Mouse (Mus musculus): ENCODE data around the gene Axdnd1.

Axdnd1 gene

DNA sequence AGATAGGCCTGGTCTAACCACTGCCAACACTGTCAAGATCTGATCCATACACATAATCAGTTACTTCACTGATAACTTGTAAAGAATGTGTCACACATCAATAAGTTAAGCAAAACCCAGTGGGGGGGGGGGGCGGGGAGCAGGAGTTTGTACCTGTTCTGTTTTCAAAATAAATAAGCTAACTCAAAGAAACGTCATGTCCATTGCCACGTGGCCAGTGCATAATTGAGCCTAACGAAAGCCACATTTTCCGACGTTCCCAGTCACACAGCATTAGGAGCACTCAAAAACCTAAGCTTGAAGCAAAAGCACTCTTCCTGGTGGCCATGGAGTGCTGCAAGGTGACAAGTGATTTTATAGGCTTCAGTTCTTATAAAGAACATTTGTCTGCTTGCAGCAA is 40.1 kb upstream of the Axdnd1 start:
- TF ChIP-seq NANOG (IDR thresholded peaks at IDR 0.05; ENCODE audit: borderline replicate concordance, low read length) = no peak
- TF ChIP-seq POU5F1 (IDR thresholded peaks at IDR 0.05; ENCODE audit: borderline replicate concordance, low read length) = no peak
- TF ChIP-seq CTCF (conservative IDR thresholded peaks at IDR 0.05; ENCODE audit: low read length) = no peak
- H3K4me3 ChIP-seq (replicated peaks; ENCODE audit: low read length) = no peak overlapping the region
- no peaks in the 10 kb centered on the region for H3K27me3 ChIP-seq (ENCODE audit: insufficient read depth, low read length)

GRCm38 (mm10) chr1:156460216-156460615 is 39.3 kb upstream of the Axdnd1 start:
- Histone ChIP-seq H3K36me3 (ENCODE audit: insufficient read depth, low read length) (peaks cover 26% of the 10 kb centered on the region), H3K4me3 (replicated peaks; ENCODE audit: low read length) (no peak overlapping the region), H3K27me3 (ENCODE audit: insufficient read depth, low read length) (no peaks in the 10 kb centered on the region), H3K4me1 (replicated peaks; ENCODE audit: low read depth, low read length) (peaks cover 9% of the 10 kb centered on the region), H3K9me3 (ENCODE audit: low read length) (peaks cover 18% of the 10 kb centered on the region; the same call in 1 of the 2 replicates)
- TF ChIP-seq POU5F1 (IDR thresholded peaks at IDR 0.05; ENCODE audit: borderline replicate concordance, low read length) (no peak), NANOG (IDR thresholded peaks at IDR 0.05; ENCODE audit: borderline replicate concordance, low read length) (no peak), CTCF (conservative IDR thresholded peaks at IDR 0.05; ENCODE audit: low read length) (no peak)

More for the DNA sequence above, 40.1 kb upstream of the Axdnd1 start:
- Histone ChIP-seq H3K4me1 (replicated peaks; ENCODE audit: low read depth, low read length) (peaks cover 8% of the 10 kb centered on the region; the same call in 1 of the 2 replicates), H3K36me3 (ENCODE audit: insufficient read depth, low read length) (peaks cover 26% of the 10 kb centered on the region), H3K9me3 (ENCODE audit: low read length) (peaks cover 18% of the 10 kb centered on the region; the same call in 1 of the 2 replicates)

DNA sequence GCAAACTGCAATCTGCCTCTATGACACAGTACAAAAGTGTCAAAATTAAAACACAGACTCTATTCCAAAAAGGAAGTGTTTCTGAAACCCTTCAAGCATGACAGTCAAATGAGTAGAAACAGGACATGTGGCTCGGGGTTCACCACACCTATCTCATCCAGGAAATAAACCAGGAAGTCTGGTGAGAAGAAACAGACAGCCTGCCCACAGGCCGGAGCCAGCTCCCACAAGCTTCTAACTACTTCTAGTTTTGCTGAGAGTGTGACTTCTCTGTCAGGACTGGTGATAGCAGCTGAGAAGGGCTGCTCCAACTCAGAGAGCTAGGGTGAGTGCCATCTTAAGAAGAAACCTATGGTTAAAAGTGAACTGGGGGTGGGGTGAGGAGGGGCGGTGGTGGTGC is 38.7 kb upstream of the Axdnd1 start:
- Histone ChIP-seq H3K4me3 (replicated peaks; ENCODE audit: low read length) (no peak overlapping the region), H3K4me1 (replicated peaks; ENCODE audit: low read depth, low read length) (peaks cover 10% of the 10 kb centered on the region), H3K9me3 (ENCODE audit: low read length) (peaks cover 18% of the 10 kb centered on the region; the same call in 1 of the 2 replicates), H3K27me3 (ENCODE audit: insufficient read depth, low read length) (no peaks in the 10 kb centered on the region), H3K36me3 (ENCODE audit: insufficient read depth, low read length) (peaks cover 30% of the 10 kb centered on the region)
- TF ChIP-seq NANOG (IDR thresholded peaks at IDR 0.05; ENCODE audit: borderline replicate concordance, low read length) = no peak

GRCm38 (mm10) chr1:156458391-156459060 is 37.6 kb upstream of the Axdnd1 start:
- TF ChIP-seq NANOG (IDR thresholded peaks at IDR 0.05; ENCODE audit: borderline replicate concordance, low read length) (no peak), POU5F1 (IDR thresholded peaks at IDR 0.05; ENCODE audit: borderline replicate concordance, low read length) (no peak), CTCF (conservative IDR thresholded peaks at IDR 0.05; ENCODE audit: low read length) (no peak)
- Histone ChIP-seq H3K36me3 (ENCODE audit: insufficient read depth, low read length) (peaks cover 30% of the 10 kb centered on the region), H3K4me1 (replicated peaks; ENCODE audit: low read depth, low read length) (peaks cover 9% of the 10 kb centered on the region; the same call in 1 of the 2 replicates), H3K27me3 (ENCODE audit: insufficient read depth, low read length) (no peaks in the 10 kb centered on the region), H3K9me3 (ENCODE audit: low read length) (peaks cover 18% of the 10 kb centered on the region; the same call in 1 of the 2 replicates), H3K4me3 (replicated peaks; ENCODE audit: low read length) (no peak overlapping the region)

- H3K36me3 ChIP-seq (ENCODE audit: insufficient read depth, low read length) = peaks cover 30% of the 10 kb centered on the region
- no peaks in the 10 kb centered on the region for H3K27me3 ChIP-seq (ENCODE audit: insufficient read depth, low read length)
- H3K4me3 ChIP-seq (replicated peaks; ENCODE audit: low read length) = no peak overlapping the region
- H3K4me1 ChIP-seq (replicated peaks; ENCODE audit: low read depth, low read length) = peaks cover 20% of the 10 kb centered on the region
- peaks cover 18% of the 10 kb centered on the region; the same call in 1 of the 2 replicates for H3K9me3 ChIP-seq (ENCODE audit: low read length)
- TF ChIP-seq POU5F1 (IDR thresholded peaks at IDR 0.05; ENCODE audit: borderline replicate concordance, low read length) (no peak), CTCF (conservative IDR thresholded peaks at IDR 0.05; ENCODE audit: low read length) (no peak), NANOG (IDR thresholded peaks at IDR 0.05; ENCODE audit: borderline replicate concordance, low read length) (no peak)
These were observed 34.2 kb upstream of the Axdnd1 start for GRCm38 (mm10) chr1:156455005-156455758.

DNA sequence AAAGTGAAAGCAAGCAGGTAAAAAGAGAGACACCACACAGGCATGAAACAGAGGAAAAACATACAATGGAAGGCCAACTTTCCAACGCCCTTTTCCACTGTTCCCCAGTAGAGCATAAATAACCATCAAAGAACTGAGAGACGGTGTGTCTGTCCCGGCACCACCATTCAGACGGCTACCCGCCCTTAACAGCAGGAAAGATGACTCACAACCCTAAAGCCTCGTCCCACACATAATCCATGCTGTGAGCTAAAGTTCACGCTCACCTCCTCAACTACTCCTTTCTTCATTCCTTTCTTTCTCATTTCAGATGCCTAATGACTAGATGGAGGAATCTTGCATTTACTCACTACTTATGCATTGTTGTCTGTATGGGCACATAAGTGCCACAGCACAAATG is 33.4 kb upstream of the Axdnd1 start:
- H3K36me3 ChIP-seq (ENCODE audit: insufficient read depth, low read length) = peaks cover 30% of the 10 kb centered on the region
- H3K9me3 ChIP-seq (ENCODE audit: low read length) = peaks cover 18% of the 10 kb centered on the region; the same call in 1 of the 2 replicates
- no peaks in the 10 kb centered on the region for H3K27me3 ChIP-seq (ENCODE audit: insufficient read depth, low read length)
- H3K4me3 ChIP-seq (replicated peaks; ENCODE audit: low read length) = no peak overlapping the region
- TF ChIP-seq NANOG (IDR thresholded peaks at IDR 0.05; ENCODE audit: borderline replicate concordance, low read length) (no peak), CTCF (conservative IDR thresholded peaks at IDR 0.05; ENCODE audit: low read length) (no peak), POU5F1 (IDR thresholded peaks at IDR 0.05; ENCODE audit: borderline replicate concordance, low read length) (no peak)
- peaks cover 28% of the 10 kb centered on the region for H3K4me1 ChIP-seq (replicated peaks; ENCODE audit: low read depth, low read length)

DNA sequence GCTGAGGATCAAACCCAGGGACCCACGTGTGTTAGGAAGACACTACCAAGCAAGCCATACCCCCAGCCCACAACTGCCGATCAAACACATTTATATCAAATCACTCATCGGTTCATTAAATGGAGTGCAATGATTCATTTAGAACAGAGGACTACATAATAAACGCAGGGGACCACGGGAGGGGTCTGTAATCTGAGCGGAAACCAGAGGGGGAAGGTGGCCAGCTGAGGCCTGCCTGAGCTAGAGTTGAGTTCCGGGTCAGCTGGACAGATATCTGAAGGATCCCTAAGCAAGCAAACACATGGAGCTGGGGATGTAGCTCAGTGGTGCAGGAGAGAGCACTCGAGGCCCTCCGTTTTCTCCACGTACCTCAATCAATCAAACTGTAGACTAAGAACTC is 32.9 kb upstream of the Axdnd1 start:
- Histone ChIP-seq H3K4me1 (replicated peaks; ENCODE audit: low read depth, low read length) (peaks cover 31% of the 10 kb centered on the region), H3K4me3 (replicated peaks; ENCODE audit: low read length) (no peak overlapping the region), H3K27me3 (ENCODE audit: insufficient read depth, low read length) (no peaks in the 10 kb centered on the region), H3K9me3 (ENCODE audit: low read length) (peaks cover 18% of the 10 kb centered on the region; the same call in 1 of the 2 replicates), H3K36me3 (ENCODE audit: insufficient read depth, low read length) (peaks cover 30% of the 10 kb centered on the region)
- TF ChIP-seq NANOG (IDR thresholded peaks at IDR 0.05; ENCODE audit: borderline replicate concordance, low read length) (no peak), CTCF (conservative IDR thresholded peaks at IDR 0.05; ENCODE audit: low read length) (no peak), POU5F1 (IDR thresholded peaks at IDR 0.05; ENCODE audit: borderline replicate concordance, low read length) (no peak)

DNA sequence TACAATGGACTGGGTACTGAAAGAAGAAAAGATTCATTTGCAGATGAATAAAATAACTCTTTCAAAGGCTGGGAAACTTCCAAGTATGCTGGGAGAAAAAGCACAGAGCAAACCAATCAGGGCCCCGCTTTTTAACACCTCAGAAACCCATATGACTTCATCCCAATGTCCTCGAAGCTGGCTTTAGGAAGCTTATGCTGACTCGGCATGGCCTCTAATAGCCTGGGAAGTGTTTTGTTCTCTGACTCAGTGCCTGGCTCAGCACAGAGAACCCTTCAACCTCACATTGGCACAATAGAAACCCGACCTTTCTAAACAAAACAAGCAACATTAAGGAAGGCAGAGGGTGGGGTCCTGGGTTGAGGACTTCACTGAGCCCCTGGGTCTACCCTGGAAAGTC is 29.5 kb upstream of the Axdnd1 start:
- no peaks in the 10 kb centered on the region for H3K9me3 ChIP-seq (ENCODE audit: low read length)
- H3K36me3 ChIP-seq (ENCODE audit: insufficient read depth, low read length) = peaks cover 7% of the 10 kb centered on the region
- H3K4me1 ChIP-seq (replicated peaks; ENCODE audit: low read depth, low read length) = peaks cover 31% of the 10 kb centered on the region
- H3K27me3 ChIP-seq (ENCODE audit: insufficient read depth, low read length) = no peaks in the 10 kb centered on the region
- no peak overlapping the region for H3K4me3 ChIP-seq (replicated peaks; ENCODE audit: low read length)
- no peak for TF ChIP-seq CTCF (conservative IDR thresholded peaks at IDR 0.05; ENCODE audit: low read length)
- TF ChIP-seq NANOG (IDR thresholded peaks at IDR 0.05; ENCODE audit: borderline replicate concordance, low read length) = no peak
- TF ChIP-seq POU5F1 (IDR thresholded peaks at IDR 0.05; ENCODE audit: borderline replicate concordance, low read length) = no peak
